8 mouse cellular contexts compared by ENCODE assay signal in genomic region chr4:117252351-117252750, GRCm38 (mm10). TPM values are rescaled to one million over a fixed set of nuclear protein-coding genes. Genes with fewer than 3 reads are reported as not detected.
A peak's percentile ranks its signal among the peaks of the same experiment; 100 is the strongest.
DNase-seq lines count a peak whose midpoint lies in the region; ATAC-seq lines count a peak whose summit lies in the region.

No protein-coding gene starts in this region.

- no peaks in the 10 kb centered on the region for H3K9me3 ChIP-seq in forebrain, embryonic 16.5 days (ENCODE audit: control insufficient read depth, low read length)
- H3K9me3 ChIP-seq in limb, embryonic 10.5 days (replicated peaks) = no peaks in the 10 kb centered on the region
- no peaks in the 10 kb centered on the region for H3K9me3 ChIP-seq in midbrain, embryonic 16.5 days (replicated peaks; ENCODE audit: control insufficient read depth, low read length, poor library complexity, severe bottlenecking)

- H3K4me2 ChIP-seq in forebrain, embryonic 16.5 days (ENCODE audit: low read length) = peak overlapping the region; percentile 77
- peak overlapping the region; percentile 79 for H3K4me2 ChIP-seq in midbrain, embryonic 16.5 days (ENCODE audit: low read length)

- H3K4me1 ChIP-seq in forebrain, embryonic 16.5 days (replicated peaks; ENCODE audit: control insufficient read depth, insufficient read depth, low read length) = peaks cover 7% of the 10 kb centered on the region
- H3K4me1 ChIP-seq in limb, embryonic 10.5 days = peaks cover 40% of the 10 kb centered on the region
- peaks cover 12% of the 10 kb centered on the region; the same call in 1 of the 2 replicates for H3K4me1 ChIP-seq in midbrain, embryonic 16.5 days (ENCODE audit: control insufficient read depth, insufficient read depth, low read length)

- H3K4me3 ChIP-seq in forebrain, embryonic 16.5 days (replicated peaks; ENCODE audit: low read length) = peak overlapping the region; percentile 73
- peak overlapping the region; percentile 63 for H3K4me3 ChIP-seq in limb, embryonic 10.5 days
- peak overlapping the region; percentile 66 for H3K4me3 ChIP-seq in midbrain, embryonic 16.5 days (ENCODE audit: low read depth, low read length)

- H3K27me3 ChIP-seq in forebrain, embryonic 16.5 days (replicated peaks; ENCODE audit: control insufficient read depth, insufficient read depth, low read length) = no peaks in the 10 kb centered on the region
- peaks cover 12% of the 10 kb centered on the region; the same call in 1 of the 2 replicates for H3K27me3 ChIP-seq in limb, embryonic 10.5 days (ENCODE audit: low read depth, poor library complexity, severe bottlenecking)
- H3K27me3 ChIP-seq in midbrain, embryonic 16.5 days (ENCODE audit: control insufficient read depth, insufficient read depth, low read depth, low read length) = no peaks in the 10 kb centered on the region

- peak overlapping the region; percentile 76 for H3K9ac ChIP-seq in forebrain, embryonic 16.5 days (replicated peaks; ENCODE audit: low read depth, low read length)
- peak overlapping the region; percentile 78 for H3K9ac ChIP-seq in midbrain, embryonic 16.5 days (ENCODE audit: low read depth, low read length)

- no peaks in the 10 kb centered on the region for H3K36me3 ChIP-seq in forebrain, embryonic 16.5 days (ENCODE audit: control insufficient read depth, insufficient read depth)
- no peaks in the 10 kb centered on the region for H3K36me3 ChIP-seq in limb, embryonic 10.5 days
- no peaks in the 10 kb centered on the region for H3K36me3 ChIP-seq in midbrain, embryonic 16.5 days (ENCODE audit: control insufficient read depth, insufficient read depth, low read length)

- intact Hi-C loops in left cerebral cortex, postnatal 4 days (cut with DNase I) = no loop called here

- WGBS in forebrain, embryonic 16.5 days = 23% methylated on average over 5 of the region's 5 CpGs
- WGBS in limb, embryonic 10.5 days = 27% methylated on average over 5 of the region's 5 CpGs
- 25% methylated on average over 5 of the region's 5 CpGs for WGBS in midbrain, embryonic 16.5 days

- DNase-seq in urinary bladder, postnatal 14 days (ENCODE audit: low spot score) = peak; percentile 34
- DNase-seq in urinary bladder, postnatal 4 days (ENCODE audit: low spot score in 2 of 2) = no peak
- DNase-seq in limb, embryonic 10.5 days (ENCODE audit: low spot score) = no peak
- DNase-seq in left cerebral cortex, adult 9 months (ENCODE audit: low spot score in 2 of 2) = no peak
- DNase-seq in left cerebral cortex, postnatal 4 days = no peak
- no peak for DNase-seq in embryo, embryonic 11 days

- no peak; the same call in 1 of the 2 replicates for ATAC-seq in forebrain, embryonic 16.5 days
- ATAC-seq in midbrain, embryonic 16.5 days = peak; percentile 38

- no peak overlapping the region for H3K27ac ChIP-seq in forebrain, embryonic 16.5 days (ENCODE audit: low read length)
- peak overlapping the region; percentile 87 for H3K27ac ChIP-seq in limb, embryonic 10.5 days
- H3K27ac ChIP-seq in midbrain, embryonic 16.5 days (ENCODE audit: low read length) = peak overlapping the region; percentile 73; the same call in 1 of the 2 replicates

RNA-seq across cellular contexts. Expression of gene Armh1, which starts 0.4 kb away (rescaled TPM):
- polyA plus RNA-seq in forebrain, embryonic 16.5 days (2015; fragmentation: Nextera tagmentation; extraction: Ambion mirVana) = 0.65 and 0.68 TPM in 2 replicates
- polyA plus RNA-seq in limb, embryonic 10.5 days (2016; fragmentation: Nextera tagmentation; extraction: Ambion mirVana) = 0.09 and 0.25 TPM in 2 replicates
- polyA plus RNA-seq in midbrain, embryonic 16.5 days (2015; fragmentation: Nextera tagmentation; extraction: Ambion mirVana) = 1.6 and 3.1 TPM in 2 replicates
- 1 to 10 TPM; 1.3 to 1.4 TPM for total RNA-seq in left cerebral cortex, postnatal 4 days (2021)

RNA-seq across cellular contexts. Expression of gene Tmem53, which starts 0.6 kb away (rescaled TPM):
- polyA plus RNA-seq in forebrain, embryonic 16.5 days (2015; fragmentation: Nextera tagmentation; extraction: Ambion mirVana) = 5.3 and 6.2 TPM in 2 replicates
- polyA plus RNA-seq in limb, embryonic 10.5 days (2016; fragmentation: Nextera tagmentation; extraction: Ambion mirVana) = 6.2 and 9.2 TPM in 2 replicates
- polyA plus RNA-seq in midbrain, embryonic 16.5 days (2015; fragmentation: Nextera tagmentation; extraction: Ambion mirVana) = 9.3 and 10.1 TPM in 2 replicates
- 1 to 10 TPM; 4.6 to 5.2 TPM for total RNA-seq in left cerebral cortex, postnatal 4 days (2021)
